Comparison of ENCODE assay signal across 25 mouse cellular contexts in the genomic region with DNA sequence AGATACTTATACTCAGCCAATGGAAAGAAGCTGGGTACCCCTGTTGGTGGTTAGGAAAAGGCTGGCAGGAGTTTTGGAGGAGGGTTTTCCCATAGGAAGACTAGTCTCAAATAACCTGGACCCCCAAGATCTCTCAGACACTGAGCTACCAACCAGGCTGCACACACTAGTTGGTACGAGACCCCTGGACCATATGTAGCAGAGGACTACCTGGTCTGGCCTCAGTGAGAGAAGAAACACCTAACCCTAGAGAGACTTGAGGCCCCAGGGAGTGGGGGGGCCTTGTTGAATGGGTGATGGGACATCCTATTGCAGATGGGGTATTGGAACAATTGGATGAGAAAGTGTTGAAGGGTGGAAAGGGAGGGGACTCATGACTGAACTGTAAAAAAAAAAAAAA. TPM values are rescaled to one million over a fixed set of nuclear protein-coding genes. Genes with fewer than 3 reads are reported as not detected.
"Had no signal": no experiment of that assay in that cellular context is flagged by ENCODE, and none has a peak within 500 bp of the region (broad histone marks: within the 10 kb centered on the region; RNA-seq: fewer than 3 reads in every experiment).

No protein-coding gene starts in this region.

- H3K4me3 ChIP-seq: kidney, embryonic 15.5 days; left cerebral cortex, adult 2 months; limb, embryonic 12.5 days; liver, embryonic 12.5 days; liver, embryonic 15.5 days; lung, embryonic 15.5 days; megakaryocyte, embryonic 14.5 days; midbrain, embryonic 13.5 days; myocyte; neural tube, embryonic 13.5 days; stomach, embryonic 15.5 days had no signal

- H3K9ac ChIP-seq: kidney, embryonic 15.5 days; limb, embryonic 12.5 days; liver, embryonic 12.5 days; liver, embryonic 15.5 days; lung, embryonic 15.5 days; midbrain, embryonic 13.5 days; neural tube, embryonic 13.5 days; stomach, embryonic 15.5 days had no signal

- H3K27me3 ChIP-seq: kidney, embryonic 15.5 days; limb, embryonic 12.5 days; liver, embryonic 12.5 days; liver, embryonic 15.5 days; lung, embryonic 15.5 days; megakaryocyte, embryonic 14.5 days; midbrain, embryonic 13.5 days; neural tube, embryonic 13.5 days; stomach, embryonic 15.5 days had no signal

- DNase-seq: kidney, adult 11 months; kidney, adult 8-10 months; kidney, postnatal 10 days; kidney, postnatal 36 days; layer of hippocampus, postnatal 36 days; liver; lung, adult 18-20 months; lung, postnatal 10 days; lung, postnatal 36 days; retina, postnatal 1 day; right cerebral cortex, postnatal 25 days; spleen, adult 18-20 months; thymus, postnatal 25 days had no signal

- H3K36me3 ChIP-seq: kidney, embryonic 15.5 days; limb, embryonic 12.5 days; liver, embryonic 12.5 days; liver, embryonic 15.5 days; lung, embryonic 15.5 days; midbrain, embryonic 13.5 days; neural tube, embryonic 13.5 days; stomach, embryonic 15.5 days had no signal

- ATAC-seq: liver, embryonic 12.5 days; midbrain, embryonic 13.5 days had no signal

- H3K9me3 ChIP-seq: liver, embryonic 15.5 days; lung, embryonic 15.5 days; stomach, embryonic 15.5 days had no signal

- H3K4me1 ChIP-seq: kidney, embryonic 15.5 days; limb, embryonic 12.5 days; liver, embryonic 12.5 days; liver, embryonic 15.5 days; lung, embryonic 15.5 days; megakaryocyte, embryonic 14.5 days; midbrain, embryonic 13.5 days; neural tube, embryonic 13.5 days; stomach, embryonic 15.5 days had no signal

- H3K27ac ChIP-seq: kidney, embryonic 15.5 days; left cerebral cortex, adult 2 months; limb, embryonic 12.5 days; liver, embryonic 12.5 days; liver, embryonic 15.5 days; lung, embryonic 15.5 days; midbrain, embryonic 13.5 days; neural tube, embryonic 13.5 days; stomach, embryonic 15.5 days had no signal

- H3K4me2 ChIP-seq: kidney, embryonic 15.5 days; limb, embryonic 12.5 days; liver, embryonic 12.5 days; liver, embryonic 15.5 days; lung, embryonic 15.5 days; midbrain, embryonic 13.5 days; neural tube, embryonic 13.5 days; stomach, embryonic 15.5 days had no signal

RNA-seq across cellular contexts. Expression of gene Sirpb1b, which starts 8.6 kb away (rescaled TPM):
- polyA plus RNA-seq: limb, embryonic 12.5 days; liver, embryonic 12.5 days; midbrain, embryonic 13.5 days; myocyte; neural tube, embryonic 13.5 days; thymus, postnatal 0 days had no signal
